Mouse (Mus musculus): ENCODE measurements around the gene 3300002I08Rik. TPM values are rescaled to one million over a fixed set of nuclear protein-coding genes. Genes with fewer than 3 reads are reported as not detected.
A peak's percentile ranks its signal among the peaks of the same experiment; 100 is the strongest.
"Not testable (repeated sequence)": the region's sequence is repeated elsewhere in the genome, so short reads cannot be mapped to it uniquely, and the experiment has no call there.

The 3300002I08Rik gene
- 13.6 and 16.5 TPM in 2 replicates for polyA plus RNA-seq (2015; fragmentation: Nextera tagmentation; extraction: Ambion mirVana)

DNA sequence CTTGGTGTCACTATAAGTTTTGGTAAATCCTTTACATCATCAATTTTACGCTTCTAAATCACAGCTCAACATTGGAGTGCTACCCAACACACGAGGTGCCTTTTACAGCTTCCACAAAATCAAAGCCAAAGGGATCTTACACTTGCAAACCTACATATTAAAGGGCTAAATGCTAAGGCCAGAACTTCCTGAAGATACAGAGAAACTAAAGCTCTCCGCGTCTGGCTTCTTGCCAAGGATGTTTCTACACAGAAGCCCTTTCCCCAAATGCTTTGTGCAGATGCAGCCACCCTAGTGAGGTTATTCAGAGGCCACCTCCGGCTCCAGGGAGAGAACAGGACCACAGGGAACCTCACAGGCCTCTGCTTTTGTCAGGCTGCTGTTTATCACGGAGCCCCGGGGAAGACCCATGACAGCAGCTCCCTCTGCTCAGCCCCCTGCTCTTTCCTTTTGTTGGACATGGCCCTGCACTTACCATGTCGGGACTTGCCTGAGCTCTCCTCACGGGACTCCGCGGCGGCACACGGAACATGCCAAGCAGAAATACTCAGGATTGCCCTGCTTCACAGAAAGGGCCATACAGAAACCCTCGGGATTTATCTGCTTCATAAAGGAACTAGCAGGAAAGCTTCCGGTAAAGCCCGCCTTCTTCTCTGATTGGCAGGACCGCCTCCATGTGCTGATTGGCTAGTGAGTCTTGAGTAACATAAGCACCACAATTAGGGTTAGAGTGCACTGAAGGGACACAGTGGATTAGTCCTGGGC lies at the start of gene 3300002I08Rik:
Gene 3300002I08Rik (minus strand): TSS at position 653 of the 765 bp plus-strand sequence.
- not testable (repeated sequence) for H3K4me1 ChIP-seq, H3K36me3 ChIP-seq
- peak; percentile 99 for ATAC-seq (replicated peaks)

GRCm38 (mm10) chr2:150412146-150412545 lies 49.6 kb upstream of the 3300002I08Rik start:
- not testable (repeated sequence) for H3K27me3 ChIP-seq; H3K4me3 ChIP-seq; H3K4me2 ChIP-seq (replicated peaks); ATAC-seq (replicated peaks); H3K27ac ChIP-seq (replicated peaks); H3K9ac ChIP-seq (replicated peaks); H3K4me1 ChIP-seq
- peaks cover 29% of the 10 kb centered on the region for H3K9me3 ChIP-seq
- 90% methylated on average over 17 of the region's 17 CpGs for WGBS
- H3K36me3 ChIP-seq, result peaks cover 17% of the 10 kb centered on the region

More for the DNA sequence above, at the start of gene 3300002I08Rik:
- H3K9ac ChIP-seq (replicated peaks), result peak within 1 kb of the TSS; percentile 86
- H3K27me3 ChIP-seq, H3K9me3 ChIP-seq: not testable (repeated sequence)
- H3K4me3 ChIP-seq, result peak within 1 kb of the TSS; percentile 71
- peak within 1 kb of the TSS; percentile 43 for H3K4me2 ChIP-seq (replicated peaks)
- H3K27ac ChIP-seq (replicated peaks), result peak within 1 kb of the TSS; percentile 91
- whole genome bisulfite sequencing, result 4% methylated on average over 17 of the region's 17 CpGs

DNA sequence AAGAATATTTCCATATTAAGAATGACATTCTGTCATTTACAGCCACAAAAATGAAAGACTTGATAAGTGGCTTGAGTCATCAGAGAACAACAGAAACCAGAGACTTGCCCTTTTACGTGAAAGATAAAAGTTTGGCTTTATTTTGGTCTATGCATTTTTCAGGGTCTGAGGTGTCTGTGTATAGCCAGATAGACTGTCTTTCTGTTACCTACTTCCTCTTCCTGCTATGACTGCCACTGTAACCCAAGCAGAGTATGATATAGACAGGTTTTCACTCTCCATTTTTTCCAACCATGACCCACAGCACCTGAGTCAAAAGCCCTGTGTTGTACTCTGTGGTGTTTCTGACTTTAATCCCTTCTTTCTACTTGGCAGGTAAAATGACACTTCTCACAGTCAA lies 27.6 kb upstream of the 3300002I08Rik start:
- H3K9ac ChIP-seq (replicated peaks), result no peak overlapping the region
- H3K4me1 ChIP-seq, result no peaks in the 10 kb centered on the region
- H3K27me3 ChIP-seq, result no peaks in the 10 kb centered on the region
- 92% methylated on average over 1 of the region's 1 CpGs for WGBS
- no peaks in the 10 kb centered on the region for H3K36me3 ChIP-seq
- H3K27ac ChIP-seq (replicated peaks), result no peak overlapping the region
- ATAC-seq (replicated peaks), result no peak
- no peak overlapping the region for H3K4me2 ChIP-seq (replicated peaks)
- H3K4me3 ChIP-seq, result no peak overlapping the region
- no peaks in the 10 kb centered on the region for H3K9me3 ChIP-seq

DNA sequence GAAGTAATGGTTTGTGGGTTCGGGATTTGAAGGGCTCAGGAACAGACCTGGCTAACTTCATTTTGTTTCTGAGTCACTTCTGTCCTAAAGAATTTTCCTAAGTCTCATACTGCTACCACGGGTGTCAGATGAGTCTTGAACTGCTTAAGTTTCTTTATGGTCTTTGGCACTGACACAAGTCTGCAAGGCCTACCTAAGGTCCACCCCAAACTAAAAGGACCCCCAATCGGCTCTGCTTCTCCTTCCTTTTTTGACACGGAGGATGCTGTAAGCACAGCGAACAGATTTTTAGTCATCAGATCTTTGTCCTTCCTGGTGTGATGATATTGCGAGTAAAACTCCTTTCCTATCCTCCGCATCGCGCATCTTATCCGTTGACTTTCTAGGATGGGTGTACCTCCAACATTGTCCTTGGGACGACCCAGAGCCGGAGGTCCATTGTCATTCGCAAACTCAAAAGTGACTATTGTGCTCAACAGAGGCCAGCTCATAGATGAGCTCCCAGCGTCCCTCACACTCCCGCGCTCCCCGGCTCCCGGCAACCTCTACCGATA lies 23.1 kb upstream of the 3300002I08Rik start:
- not testable (repeated sequence) for H3K27ac ChIP-seq (replicated peaks); H3K9me3 ChIP-seq; H3K36me3 ChIP-seq; H3K27me3 ChIP-seq; H3K4me3 ChIP-seq; H3K9ac ChIP-seq (replicated peaks); H3K4me2 ChIP-seq (replicated peaks); H3K4me1 ChIP-seq
- WGBS, result 96% methylated on average over 19 of the region's 19 CpGs
- 0 out of 2 replicates have a peak, but pooled peaks have one; percentile 58 for ATAC-seq (replicated peaks)

DNA sequence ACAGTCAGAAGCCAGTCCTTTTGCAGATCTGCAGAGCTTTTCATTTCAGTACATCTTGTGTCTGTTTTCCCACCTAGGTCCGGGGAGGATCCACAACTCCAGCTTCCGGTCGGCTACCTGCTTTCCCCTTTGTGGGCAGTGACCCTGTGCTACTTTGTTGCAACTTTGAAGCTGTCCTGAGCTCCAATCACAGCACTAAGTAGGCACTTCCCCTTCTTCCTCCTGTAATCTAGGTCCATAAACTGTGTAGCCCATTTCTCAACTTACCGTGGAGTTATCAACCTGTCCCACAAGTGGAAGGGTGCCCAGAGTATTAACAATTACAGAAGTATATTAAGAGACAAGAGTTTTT lies 289 bp upstream of the 3300002I08Rik start:
- no peaks in the 10 kb centered on the region for H3K4me1 ChIP-seq
- 0 out of 2 replicates have a peak, but pooled peaks cover 2% of the 10 kb centered on the region for H3K36me3 ChIP-seq
- peak; percentile 62; the same call in 1 of the 2 replicates for ATAC-seq (replicated peaks)
- no peaks in the 10 kb centered on the region for H3K27me3 ChIP-seq
- WGBS, result 13% methylated on average over 4 of the region's 4 CpGs
- H3K4me3 ChIP-seq, result peak overlapping the region; percentile 71
- peak overlapping the region; percentile 91; the same call in 1 of the 2 replicates for H3K27ac ChIP-seq (replicated peaks)
- H3K4me2 ChIP-seq (replicated peaks), result peak overlapping the region; percentile 43
- peak overlapping the region; percentile 86 for H3K9ac ChIP-seq (replicated peaks)
- no peaks in the 10 kb centered on the region for H3K9me3 ChIP-seq

GRCm38 (mm10) chr2:150357136-150357535 lies 5.4 kb downstream of the 3300002I08Rik start:
- not testable (repeated sequence) for H3K27ac ChIP-seq (replicated peaks); H3K4me3 ChIP-seq; H3K36me3 ChIP-seq; H3K4me1 ChIP-seq; H3K9ac ChIP-seq (replicated peaks); ATAC-seq (replicated peaks); H3K4me2 ChIP-seq (replicated peaks); H3K9me3 ChIP-seq; H3K27me3 ChIP-seq

DNA sequence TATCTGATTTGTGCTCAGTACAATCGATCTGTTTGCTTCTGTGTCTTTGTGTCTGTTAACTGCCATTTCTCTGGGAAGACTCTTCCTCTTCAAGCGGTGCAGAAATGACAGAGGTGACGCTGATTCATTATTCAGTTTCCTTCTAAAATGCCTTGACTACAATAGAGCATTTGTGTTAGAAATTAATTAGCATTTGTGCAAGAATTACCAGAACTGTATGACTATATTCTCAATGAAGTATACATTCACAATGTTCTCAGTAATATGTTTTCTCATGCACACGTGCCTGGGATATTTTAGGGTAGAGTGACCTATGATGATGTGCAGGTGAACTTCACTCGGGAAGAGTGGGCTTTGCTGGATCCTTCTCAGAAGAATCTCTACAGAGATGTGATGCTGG lies 39.2 kb downstream of the 3300002I08Rik start, which contains the start of gene Gm10130:
Gene Gm10130 (plus strand): TSS at position 301 of the 400 bp plus-strand sequence.
- 93% methylated on average over 5 of the region's 5 CpGs for WGBS
- ATAC-seq (replicated peaks), result no peak
- Histone ChIP-seq H3K9ac (replicated peaks) (no peak within 1 kb of the TSS), H3K4me2 (replicated peaks) (no peak within 1 kb of the TSS), H3K4me1 (no peaks in the 10 kb centered on the region), H3K27ac (replicated peaks) (no peak within 1 kb of the TSS), H3K36me3 (peaks cover 47% of the 10 kb centered on the region), H3K27me3 (no peaks in the 10 kb centered on the region), H3K4me3 (no peak within 1 kb of the TSS), H3K9me3 (peaks cover 24% of the 10 kb centered on the region)

- Histone ChIP-seq H3K36me3 (peaks cover 30% of the 10 kb centered on the region), H3K4me2 (replicated peaks) (no peak overlapping the region)
- WGBS, result 96% methylated on average over 1 of the region's 1 CpGs
These were observed 43.6 kb downstream of the 3300002I08Rik start for GRCm38 (mm10) chr2:150318973-150319372.

GRCm38 (mm10) chr2:150316140-150316539 lies 46.4 kb downstream of the 3300002I08Rik start:
- Histone ChIP-seq H3K4me2 (replicated peaks) (no peak overlapping the region), H3K9ac (replicated peaks) (no peak overlapping the region), H3K27ac (replicated peaks) (no peak overlapping the region), H3K9me3 (no peaks in the 10 kb centered on the region; the same call in 1 of the 2 replicates), H3K4me3 (no peak overlapping the region), H3K36me3 (peaks cover 14% of the 10 kb centered on the region), H3K4me1 (no peaks in the 10 kb centered on the region), H3K27me3 (no peaks in the 10 kb centered on the region)
- no peak for ATAC-seq (replicated peaks)

More at GRCm38 (mm10) chr2:150318973-150319372, 43.6 kb downstream of the 3300002I08Rik start:
- Histone ChIP-seq H3K9ac (replicated peaks) (no peak overlapping the region), H3K4me3 (no peak overlapping the region), H3K9me3 (peaks cover 19% of the 10 kb centered on the region), H3K4me1 (no peaks in the 10 kb centered on the region), H3K27ac (replicated peaks) (no peak overlapping the region), H3K27me3 (no peaks in the 10 kb centered on the region)
- no peak for ATAC-seq (replicated peaks)

GRCm38 (mm10) chr2:150310952-150311884 lies 51.3 kb downstream of the 3300002I08Rik start:
- H3K27me3 ChIP-seq; H3K9me3 ChIP-seq; H3K27ac ChIP-seq (replicated peaks); H3K36me3 ChIP-seq; H3K4me1 ChIP-seq: not testable (repeated sequence)
- ATAC-seq (replicated peaks), result peak; percentile 99
- WGBS, result 21% methylated on average over 19 of the region's 19 CpGs
- H3K4me2 ChIP-seq (replicated peaks), result peak overlapping the region; percentile 56
- H3K9ac ChIP-seq (replicated peaks), result peak overlapping the region; percentile 47
- H3K4me3 ChIP-seq, result peak overlapping the region; percentile 59

DNA sequence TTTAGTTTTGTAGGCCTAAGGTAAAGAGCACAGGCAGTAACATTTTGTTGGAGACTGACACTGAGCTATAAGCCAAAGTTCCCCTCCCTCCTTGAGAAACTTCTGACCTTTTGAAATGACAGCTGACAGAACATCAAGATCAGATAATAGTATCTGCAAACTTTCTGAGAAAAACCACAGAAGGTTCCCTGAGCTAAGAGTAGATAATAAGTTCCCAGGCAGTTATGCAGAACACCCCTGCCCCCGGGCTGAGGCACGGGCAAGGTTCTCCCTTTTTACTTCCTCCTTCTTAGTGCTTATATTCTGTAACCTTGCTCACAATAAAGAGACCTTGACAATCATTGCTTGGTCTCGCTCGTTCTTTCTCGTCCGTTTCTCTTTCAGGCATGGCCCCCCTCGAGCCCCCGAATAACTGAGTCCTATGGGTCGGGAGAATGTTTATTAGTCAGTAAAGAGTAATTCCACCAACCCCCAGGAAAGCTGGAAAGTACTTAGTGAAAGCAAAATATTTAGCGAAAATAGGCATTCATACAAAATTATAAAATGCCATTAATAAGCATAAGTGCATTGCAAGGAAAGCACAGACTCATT lies 55.3 kb downstream of the 3300002I08Rik start:
- H3K4me1 ChIP-seq, result peaks cover 4% of the 10 kb centered on the region; the same call in 1 of the 2 replicates
- no peaks in the 10 kb centered on the region for H3K9me3 ChIP-seq
- H3K9ac ChIP-seq (replicated peaks), result no peak overlapping the region
- WGBS, result 86% methylated on average over 10 of the region's 10 CpGs
- no peak overlapping the region for H3K4me3 ChIP-seq
- no peak overlapping the region for H3K4me2 ChIP-seq (replicated peaks)
- no peaks in the 10 kb centered on the region for H3K36me3 ChIP-seq
- no peak overlapping the region for H3K27ac ChIP-seq (replicated peaks)
- no peaks in the 10 kb centered on the region for H3K27me3 ChIP-seq
- ATAC-seq (replicated peaks), result no peak
